Mouse (Mus musculus) CD4-positive, CD25-positive, alpha-beta regulatory T cell (primary cell): ENCODE results near the gene Alox12. TPM values are rescaled to one million over a fixed set of nuclear protein-coding genes. Genes with fewer than 3 reads are reported as not detected.

ENCODE experiments used
- polyA plus RNA-seq: library from polyadenylated mRNA; unstranded; fragments of 100-300 nt; shearing (Covaris generic); gene quantifications from one replicate; pipeline ENCODE4 v1.2.1, GENCODE M21; 2017

Alox12 gene
- 0.17 TPM for polyA plus RNA-seq

DNA sequence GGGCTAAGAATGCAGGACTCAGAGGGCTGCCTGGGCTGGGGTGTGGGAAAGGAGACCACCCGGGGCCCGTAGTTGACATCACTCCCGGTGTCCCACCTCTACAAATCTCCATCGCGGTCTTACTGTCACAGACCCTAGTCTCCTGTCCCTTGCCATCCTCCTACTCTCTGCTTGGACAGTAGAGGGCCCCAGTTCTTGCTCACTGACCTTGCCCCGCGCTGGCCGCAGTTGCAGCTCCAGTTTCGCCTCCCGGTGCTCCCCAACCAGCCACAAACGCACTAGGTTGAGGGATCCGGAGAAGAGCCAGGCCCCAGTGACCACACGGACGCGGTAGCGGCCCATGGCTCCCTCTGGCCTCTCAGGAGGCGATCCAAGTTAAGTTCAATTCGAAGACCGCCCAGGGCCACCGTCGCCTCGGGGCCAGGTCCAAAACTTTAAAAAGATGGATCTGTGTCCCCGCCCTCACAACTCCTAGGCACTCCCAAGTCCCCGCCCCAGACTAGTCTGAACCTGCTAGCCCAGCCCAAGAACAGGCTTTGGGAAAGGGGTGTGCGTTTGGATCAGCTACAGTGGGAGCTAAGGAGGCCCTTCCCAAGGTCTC, at the start of gene Alox12:
Gene Alox12 (minus strand): TSS at position 423 of the 601 bp plus-strand sequence.

DNA sequence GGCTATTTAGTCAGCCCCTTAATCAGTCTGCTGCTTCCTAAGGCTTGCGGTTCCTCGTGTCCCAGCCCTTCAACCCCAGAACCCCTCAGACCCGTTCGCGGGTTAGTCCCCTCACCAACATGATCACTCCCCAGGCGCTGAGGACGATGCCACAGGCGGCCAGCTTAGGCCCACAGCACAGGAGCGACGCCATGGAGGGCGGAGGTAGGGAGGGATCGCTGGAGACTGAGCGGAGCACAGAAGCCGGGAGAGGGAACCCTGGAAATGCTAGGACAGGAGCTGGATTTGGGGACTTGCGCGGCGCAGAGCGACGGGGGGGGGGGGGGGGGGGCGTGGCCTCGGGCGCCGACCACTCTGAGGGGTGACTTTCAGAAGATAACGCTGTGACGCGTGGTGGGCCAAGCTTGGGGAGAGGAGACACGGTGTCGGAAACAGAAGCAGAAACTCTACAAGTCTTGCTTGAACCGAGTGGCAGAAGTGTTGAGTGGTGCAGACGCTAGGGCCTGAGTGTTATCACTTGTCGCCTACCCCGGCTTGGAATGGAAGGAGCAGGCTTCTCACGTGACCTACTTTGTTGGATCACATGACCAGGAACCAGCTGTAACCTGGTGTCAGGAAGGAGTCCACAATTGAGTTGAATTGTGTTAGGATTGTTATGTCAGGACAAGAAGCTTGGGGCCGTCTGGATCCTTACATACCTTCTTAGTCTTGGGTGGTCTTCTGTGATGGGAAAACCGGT, 15.4 kb downstream of the Alox12 start, which contains the start of the genes Gm21988 and Rnasek:
Gene Gm21988 (minus strand): TSS at position 290 of the 739 bp plus-strand sequence.
Gene Rnasek (minus strand): TSS at position 302 of the 739 bp plus-strand sequence.

DNA sequence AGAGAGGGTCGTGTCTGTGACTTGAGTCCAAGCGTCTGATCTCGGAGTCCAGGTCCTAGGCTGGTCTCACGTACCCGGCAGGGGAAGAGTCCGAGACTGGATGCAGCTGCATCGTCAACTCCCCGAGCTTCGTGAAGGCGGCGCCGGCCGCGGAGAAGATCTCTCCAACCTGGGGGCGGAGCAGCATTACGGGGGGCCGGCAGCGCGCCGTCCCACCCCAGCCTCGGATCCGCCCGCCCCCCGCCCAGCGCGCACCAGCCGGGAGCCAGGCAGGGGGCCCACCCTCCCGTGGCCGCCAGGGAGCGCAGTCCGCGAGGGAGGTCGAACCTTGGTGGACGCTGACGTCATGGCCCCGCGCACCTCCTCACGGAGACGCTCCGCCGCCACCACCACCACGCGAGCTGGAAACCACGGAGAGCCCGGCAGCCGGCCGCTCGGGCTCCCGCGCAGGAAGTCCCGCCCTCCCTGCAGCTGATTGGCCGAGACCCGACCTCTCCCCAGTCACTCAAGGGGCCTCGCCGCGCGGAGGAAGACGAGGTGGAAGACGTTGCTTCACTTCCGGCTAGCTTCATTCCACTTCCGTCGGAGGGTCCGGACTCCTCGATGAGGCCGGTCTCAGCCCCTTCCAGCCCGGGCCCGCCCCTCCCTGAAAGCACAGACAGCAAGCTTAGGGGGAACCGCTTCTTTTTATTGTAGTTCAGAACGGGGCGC, 17.5 kb downstream of the Alox12 start, which contains the start of gene 0610010K14Rik:
Gene 0610010K14Rik (minus strand): TSS at position 458 of the 711 bp plus-strand sequence.

DNA sequence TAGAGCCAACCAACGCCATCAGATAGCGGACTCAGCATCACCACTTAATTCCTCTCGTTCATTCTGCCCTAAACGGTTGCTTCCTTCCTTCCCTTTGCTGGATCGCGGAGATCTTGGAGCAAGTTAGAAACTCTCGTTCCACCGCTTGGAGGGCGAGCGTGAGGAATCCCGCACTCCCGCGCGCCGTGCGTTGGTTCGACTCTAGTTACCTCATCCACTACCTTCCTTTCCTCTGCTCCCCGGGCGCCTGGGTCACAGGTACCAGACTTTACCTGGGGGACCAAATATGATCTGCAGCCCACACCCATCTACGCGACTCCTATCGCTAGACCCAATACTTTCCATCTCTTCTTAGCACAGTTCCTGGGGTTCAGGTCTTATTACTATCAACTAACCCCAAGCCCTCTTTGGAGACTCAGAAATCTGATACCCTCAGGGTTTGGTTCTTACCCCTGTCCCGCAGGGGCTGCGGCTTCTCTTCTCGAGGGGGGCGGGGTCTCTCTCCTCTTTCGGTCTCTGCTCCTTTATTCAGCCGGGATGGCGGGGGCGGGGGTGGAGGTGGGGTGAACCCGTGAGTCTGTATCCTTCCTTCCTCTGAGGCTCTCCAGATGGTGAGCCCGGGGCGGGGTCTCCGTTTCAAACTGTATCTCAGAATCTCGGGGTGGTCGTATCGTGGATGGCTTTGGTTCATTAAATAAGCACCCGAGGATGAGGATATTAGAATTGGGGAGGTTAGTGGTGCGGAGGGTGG, 25.7 kb downstream of the Alox12 start, which contains the start of gene Bcl6b:
Gene Bcl6b (minus strand): TSS at position 539 of the 751 bp plus-strand sequence.

DNA sequence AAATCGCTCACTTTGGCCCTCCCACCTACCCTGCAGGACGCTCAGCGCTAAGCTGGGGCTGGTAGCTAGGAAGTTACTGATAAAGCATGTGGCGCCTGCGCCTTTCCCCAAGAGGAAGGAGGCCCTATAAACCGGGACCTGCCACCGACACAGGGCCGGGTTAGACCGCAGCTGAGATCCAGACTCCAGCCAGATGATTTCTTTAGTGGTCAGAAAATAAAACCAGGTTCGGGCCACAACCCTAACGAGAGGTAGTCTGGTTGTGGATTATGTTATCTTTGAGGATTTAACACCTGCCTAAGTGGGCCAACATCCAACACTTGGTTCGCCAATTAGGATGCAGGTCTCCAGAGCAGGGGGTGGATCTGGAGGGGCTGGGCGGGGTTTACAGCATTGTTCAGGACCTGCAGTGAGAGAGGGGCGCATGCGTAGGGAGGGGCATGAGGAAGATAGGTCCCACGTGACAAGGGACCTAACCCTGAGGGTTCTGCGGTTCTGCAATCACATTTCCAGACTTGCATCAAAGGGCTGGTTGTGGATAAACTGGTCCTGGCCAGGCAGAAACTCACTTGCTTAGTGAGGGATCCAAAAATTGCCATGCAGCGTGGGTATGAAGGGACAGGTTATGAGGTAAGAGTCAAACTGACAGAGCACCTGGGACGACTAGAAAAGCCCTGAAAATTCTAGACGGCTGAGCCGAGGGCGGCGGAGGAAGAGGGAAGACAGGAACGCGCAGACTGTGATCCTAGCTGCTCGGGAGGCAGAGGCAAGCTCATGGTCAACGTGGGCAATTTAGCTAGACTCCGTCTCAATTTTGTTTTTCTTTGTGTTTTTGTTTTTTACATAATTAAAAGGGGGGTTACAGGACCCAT, 34.2 kb downstream of the Alox12 start, which contains the start of gene Slc16a13:
Gene Slc16a13 (minus strand): TSS at position 334 of the 872 bp plus-strand sequence.

DNA sequence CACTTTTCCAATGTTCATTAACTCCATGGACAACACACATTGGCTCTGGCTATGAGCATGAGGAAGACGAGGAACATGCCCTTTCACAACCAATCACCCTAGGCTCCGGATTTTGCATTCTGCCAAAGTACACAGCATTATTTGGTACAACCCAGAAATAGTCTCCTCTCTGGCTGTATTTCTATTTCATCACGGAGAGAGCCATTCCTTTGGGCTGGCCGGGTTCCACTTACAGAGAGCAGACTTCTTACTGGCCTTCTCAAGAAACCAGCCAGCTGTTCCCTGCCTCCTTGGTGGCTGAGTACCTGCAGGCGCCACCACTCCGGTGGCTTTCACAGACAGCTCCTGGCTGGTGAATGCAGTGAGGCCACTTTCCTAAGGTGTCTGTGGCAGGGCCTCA, 42.7 kb downstream of the Alox12 start, which contains the start of gene Slc16a11:
Gene Slc16a11 (plus strand): TSS at position 330 of the 400 bp plus-strand sequence.

Other genes starting within 250 kb of the Alox12 start
- gene Acadvl, start 239.9 kb downstream of the Alox12 start, polyA plus RNA-seq: 110 TPM
- 6.1 TPM for gene Dlg4, start 238.4 kb downstream of the Alox12 start, polyA plus RNA-seq
- not detected for gene Asgr1, start 201.3 kb downstream of the Alox12 start, polyA plus RNA-seq
- not detected for gene Asgr2, start 162.7 kb downstream of the Alox12 start, polyA plus RNA-seq
- gene Mgl2, start 125.0 kb downstream of the Alox12 start, polyA plus RNA-seq: not detected
- not detected for gene Clec10a, start 99.2 kb downstream of the Alox12 start, polyA plus RNA-seq
- 0.47 TPM for gene Slc16a11, start 42.6 kb downstream of the Alox12 start, polyA plus RNA-seq
- 3.4 TPM for gene Slc16a13, start 34.3 kb downstream of the Alox12 start, polyA plus RNA-seq
- not detected for gene Bcl6b, start 25.6 kb downstream of the Alox12 start, polyA plus RNA-seq
- 185 TPM for gene 0610010K14Rik, start 17.4 kb downstream of the Alox12 start, polyA plus RNA-seq
- gene Gm21988, start 15.5 kb downstream of the Alox12 start, polyA plus RNA-seq: 6.1 TPM
- 266 TPM for gene Rnasek, start 15.5 kb downstream of the Alox12 start, polyA plus RNA-seq
- not detected for gene Alox12e, start 67.3 kb upstream of the Alox12 start, polyA plus RNA-seq
- gene Alox15, start 96.7 kb upstream of the Alox12 start, polyA plus RNA-seq: 0.41 TPM
- 13.5 TPM for gene Pelp1, start 154.7 kb upstream of the Alox12 start, polyA plus RNA-seq
- gene Arrb2, start 177.3 kb upstream of the Alox12 start, polyA plus RNA-seq: 284 TPM
- 70.2 TPM for gene Med11, start 196.6 kb upstream of the Alox12 start, polyA plus RNA-seq
- gene Zmynd15, start 204.1 kb upstream of the Alox12 start, polyA plus RNA-seq: 0.13 TPM
- gene Cxcl16, start 204.6 kb upstream of the Alox12 start, polyA plus RNA-seq: 1.1 TPM
- gene Tm4sf5, start 249.9 kb upstream of the Alox12 start, polyA plus RNA-seq: 1.2 TPM